ENCODE assay signal across 8 mouse cellular contexts in the genomic region with DNA sequence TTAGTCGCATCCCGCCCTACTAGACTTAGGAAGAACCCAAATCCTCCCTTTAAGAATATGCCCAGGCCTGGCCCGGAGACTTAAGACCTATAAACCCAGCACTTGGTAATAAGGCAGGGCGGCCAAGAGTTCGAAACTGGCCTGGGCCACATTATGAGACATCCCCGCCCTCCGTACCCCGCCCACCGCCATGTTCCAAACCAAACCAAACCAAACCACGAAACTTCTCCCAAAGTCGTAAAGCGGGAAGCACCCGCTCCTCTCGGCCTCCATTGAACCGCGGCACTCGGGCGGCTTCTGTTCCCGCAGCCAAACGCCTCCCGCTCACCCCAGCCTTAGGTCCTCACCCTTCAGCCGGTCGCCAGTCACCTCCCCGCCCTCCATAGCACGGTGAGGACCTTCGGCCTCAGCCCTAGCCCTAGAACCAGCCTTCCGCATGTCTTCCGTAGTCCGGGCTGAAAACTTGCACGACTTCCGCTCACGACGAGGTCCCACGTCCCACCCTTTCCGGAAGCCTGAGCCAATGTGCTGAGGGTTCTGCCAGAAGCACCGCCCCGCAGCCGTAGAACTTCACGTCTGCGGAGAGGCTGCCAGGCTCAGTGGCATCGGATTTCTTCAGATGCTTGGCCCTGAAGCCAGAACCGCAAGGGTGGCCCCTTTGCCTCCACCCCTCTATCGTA. TPM values are rescaled to one million over a fixed set of nuclear protein-coding genes. Genes with fewer than 3 reads are reported as not detected.
DNase-seq lines count a peak whose midpoint lies in the region; ATAC-seq lines count a peak whose summit lies in the region.

A gene (minus strand): TSS at position 503 of the 680 bp plus-strand sequence.

- 1% methylated on average over 43 of the region's 43 CpGs for whole genome bisulfite sequencing in hindbrain, embryonic 12.5 days

- peak within 1 kb of the TSS; percentile 76 for H3K9ac ChIP-seq in hindbrain, embryonic 12.5 days

- peak within 1 kb of the TSS; percentile 89 for H3K4me3 ChIP-seq in hindbrain, embryonic 12.5 days

- H3K27ac ChIP-seq in hindbrain, embryonic 12.5 days: peak within 1 kb of the TSS; percentile 80

- no peaks in the 10 kb centered on the region for H3K9me3 ChIP-seq in hindbrain, embryonic 12.5 days (replicated peaks)

- peak; percentile 89 for ATAC-seq in hindbrain, embryonic 12.5 days (ENCODE audit: low FRiP score)

- peaks cover 62% of the 10 kb centered on the region for H3K36me3 ChIP-seq in hindbrain, embryonic 12.5 days

- no peaks in the 10 kb centered on the region for H3K27me3 ChIP-seq in hindbrain, embryonic 12.5 days

- DNase-seq in NIH3T3 (ENCODE audit: low read depth): peak; percentile 97
- DNase-seq in cerebellum, postnatal 10 days: peak; percentile 94 to 95
- peak; percentile 79 to 85 for DNase-seq in frontal cortex, postnatal 10 days (ENCODE audit: low spot score in 2 of 2)
- DNase-seq in layer of hippocampus, postnatal 14 days (ENCODE audit: low spot score in 2 of 2): peak; percentile 87 to 93
- DNase-seq in lung, postnatal 14 days: peak; percentile 91
- peak; percentile 69 for DNase-seq in retina, adult 2 months (ENCODE audit: low read depth, low spot score)
- peak; percentile 83 to 87 for DNase-seq in thymus, postnatal 36 days

- peaks cover 28% of the 10 kb centered on the region for H3K4me1 ChIP-seq in hindbrain, embryonic 12.5 days

- peak within 1 kb of the TSS; percentile 92 for H3K4me2 ChIP-seq in hindbrain, embryonic 12.5 days (replicated peaks)

RNA-seq across cellular contexts. Expression of the gene that starts here (rescaled TPM):
- 54.2 and 61.8 TPM in 2 replicates for polyA plus RNA-seq in hindbrain, embryonic 12.5 days (2016; fragmentation: Nextera tagmentation; extraction: Ambion mirVana)
- total RNA-seq in layer of hippocampus, postnatal 14 days (2021): 10 to 100 TPM; 12.5 to 15.7 TPM

Comparison
In these comparisons a context has a peak if more than half of its experiments do, and no peak if none do; other contexts are left out.
1. Peak in every context shown above with its lines: DNase-seq, ATAC-seq, H3K4me3 ChIP-seq and H3K27ac ChIP-seq.